Mouse (Mus musculus): ENCODE results near the gene Dab2ip.

- peak in 2 of 3 experiments; percentile 31 to 68; a peak in 3 of 6 replicates for TF ChIP-seq CTCF (IDR thresholded peaks at IDR 0.05 in 2 of 3, conservative IDR thresholded peaks at IDR 0.05 in 1 of 3; ENCODE audit: control insufficient read depth in 1 of 3, insufficient read depth in 1 of 3, low read depth in 2 of 3, low read length in 3 of 3, poor library complexity in 1 of 3, severe bottlenecking in 1 of 3)
- TF ChIP-seq TAL1 (IDR thresholded peaks at IDR 0.05; ENCODE audit: low read length) = no peak
- no peak for TF ChIP-seq ELF1 (IDR thresholded peaks at IDR 0.05; ENCODE audit: low read depth, low read length)
- TF ChIP-seq GATA1 (IDR thresholded peaks at IDR 0.05; ENCODE audit: low read depth, low read length) = no peak
- peak; percentile 61 for TF ChIP-seq SMC3 (IDR thresholded peaks at IDR 0.05; ENCODE audit: low read depth, low read length)
- TF ChIP-seq MYC (IDR thresholded peaks at IDR 0.05; ENCODE audit: low read depth, low read length) = no peak
- no peak for TF ChIP-seq TCF12 (IDR thresholded peaks at IDR 0.05; ENCODE audit: low read depth, low read length)
- TF ChIP-seq POLR2A (IDR thresholded peaks at IDR 0.05; ENCODE audit: control insufficient read depth in 1 of 2, insufficient read depth in 1 of 2, low read depth in 1 of 2, low read length in 2 of 2, poor library complexity in 1 of 2) = no peak
- TF ChIP-seq ZC3H11A (IDR thresholded peaks at IDR 0.05; ENCODE audit: low read depth, low read length) = no peak
- no peak for TF ChIP-seq MAX (IDR thresholded peaks at IDR 0.05; ENCODE audit: low read length)
- no peak for TF ChIP-seq ZNF384 (IDR thresholded peaks at IDR 0.05; ENCODE audit: low read depth, low read length)
- TF ChIP-seq POLR2AphosphoS2 (IDR thresholded peaks at IDR 0.05; ENCODE audit: low read length) = no peak
- TF ChIP-seq MAFK (IDR thresholded peaks at IDR 0.05; ENCODE audit: borderline replicate concordance, low read depth, low read length) = no peak
Observed at GRCm38 (mm10) chr2:35601665-35602064, 43.6 kb downstream of the Dab2ip start.
